ENCODE assay signal across 8 mouse cellular contexts in genomic region chr10:19518763-19519162, GRCm38 (mm10).
DNase-seq lines count a peak whose midpoint lies in the region; TF ChIP-seq lines count a peak whose summit lies in the region.

No protein-coding gene starts in this region.

- no peak overlapping the region for H3K4me3 ChIP-seq in left cerebral cortex, adult 2 months

- no peak overlapping the region for H3K27ac ChIP-seq in left cerebral cortex, adult 2 months

- intact Hi-C loops in left cerebral cortex, adult 2 months (cut with DNase I) = loop anchor here (1.0 to 10.0 kb wide), 5 partner anchors 27 to 674 kb away; partner anchors contain the start of gene Perp

- peak; percentile 71 for TF ChIP-seq CTCF in left cerebral cortex, adult 2 months (IDR thresholded peaks at IDR 0.05)

- DNase-seq in adrenal gland, postnatal 14 days = peak; percentile 7
- no peak for DNase-seq in adrenal gland, postnatal 10 days
- no peak for DNase-seq in left cerebral cortex, adult 2 months (ENCODE audit: extremely low spot score in 1 of 2, low spot score in 2 of 2)
- no peak for DNase-seq in left cerebral cortex, adult 11 months (ENCODE audit: low spot score)
- peak; percentile 63 for DNase-seq in MN1 (ENCODE audit: low spot score)
- peak; percentile 43 for DNase-seq in lung, postnatal 25 days (ENCODE audit: low spot score)
- no peak for DNase-seq in ovary, adult 18-20 months (ENCODE audit: low spot score)
- no peak for DNase-seq in urinary bladder, postnatal 10 days (ENCODE audit: low spot score)

Comparison
In these comparisons a context has a peak if more than half of its experiments do, and no peak if none do; other contexts are left out.
1. DNase-seq: peak in adrenal gland, postnatal 14 days (single experiment), MN1 (single experiment) and lung, postnatal 25 days (single experiment); none in adrenal gland, postnatal 10 days (single experiment), left cerebral cortex, adult 2 months (0 of 2), left cerebral cortex, adult 11 months (single experiment), ovary, adult 18-20 months (single experiment) and urinary bladder, postnatal 10 days (single experiment).